Mouse (Mus musculus) A20 (cell line): ENCODE results near the gene Zfp992.
"Not testable (repeated sequence)": the region's sequence is repeated elsewhere in the genome, so short reads cannot be mapped to it uniquely, and the experiment has no call there.

Experiments used
- DNase-seq: peaks from one replicate; pipeline ENCODE4 v3.0.0-alpha.2; 2011; ENCODE audit warnings: low read depth, low spot score

Gene Zfp992

GRCm38 (mm10) chr4:146448950-146449349 is at the start of gene Zfp992:
TSS of gene Zfp992 (plus strand) at chr4:146449023.
- DNase-seq, result not testable (repeated sequence)

- not testable (repeated sequence) for DNase-seq
These were observed 19.4 kb upstream of the Zfp992 start for GRCm38 (mm10) chr4:146429467-146429866.

GRCm38 (mm10) chr4:146430876-146431275 is 17.9 kb upstream of the Zfp992 start:
- not testable (repeated sequence) for DNase-seq

GRCm38 (mm10) chr4:146435539-146435938 is 13.3 kb upstream of the Zfp992 start:
- not testable (repeated sequence) for DNase-seq

GRCm38 (mm10) chr4:146437256-146437655 is 11.6 kb upstream of the Zfp992 start:
- DNase-seq, result not testable (repeated sequence)

GRCm38 (mm10) chr4:146444345-146444744 is 4.5 kb upstream of the Zfp992 start:
- not testable (repeated sequence) for DNase-seq

- DNase-seq, result not testable (repeated sequence)
These were observed 3.7 kb upstream of the Zfp992 start for GRCm38 (mm10) chr4:146445121-146445520.

GRCm38 (mm10) chr4:146446135-146446534 is 2.7 kb upstream of the Zfp992 start:
- DNase-seq, result not testable (repeated sequence)

- DNase-seq, result not testable (repeated sequence)
These were observed 1.8 kb upstream of the Zfp992 start for GRCm38 (mm10) chr4:146447016-146447415.

GRCm38 (mm10) chr4:146449711-146450110 is 888 bp downstream of the Zfp992 start:
- not testable (repeated sequence) for DNase-seq

- not testable (repeated sequence) for DNase-seq
These were observed 3.8 kb downstream of the Zfp992 start for GRCm38 (mm10) chr4:146452576-146452975.

GRCm38 (mm10) chr4:146454170-146454569 is 5.3 kb downstream of the Zfp992 start:
- DNase-seq, result not testable (repeated sequence)

- no peak for DNase-seq
These were observed 6.1 kb downstream of the Zfp992 start for GRCm38 (mm10) chr4:146454896-146455295.

- no peak for DNase-seq
These were observed 6.5 kb downstream of the Zfp992 start for GRCm38 (mm10) chr4:146455321-146455721.

GRCm38 (mm10) chr4:146456061-146456726 is 7.4 kb downstream of the Zfp992 start:
- DNase-seq, result no peak

GRCm38 (mm10) chr4:146457126-146457525 is 8.3 kb downstream of the Zfp992 start:
- no peak for DNase-seq

- DNase-seq, result no peak
These were observed 8.9 kb downstream of the Zfp992 start for GRCm38 (mm10) chr4:146457720-146458119.

GRCm38 (mm10) chr4:146459822-146460221 is 11.0 kb downstream of the Zfp992 start:
- not testable (repeated sequence) for DNase-seq

GRCm38 (mm10) chr4:146460685-146461084 is 11.9 kb downstream of the Zfp992 start:
- DNase-seq, result not testable (repeated sequence)

- not testable (repeated sequence) for DNase-seq
These were observed 15.0 kb downstream of the Zfp992 start for GRCm38 (mm10) chr4:146463649-146464351.

GRCm38 (mm10) chr4:146469984-146470383 is 21.2 kb downstream of the Zfp992 start:
- DNase-seq, result not testable (repeated sequence)

- not testable (repeated sequence) for DNase-seq
These were observed 25.4 kb downstream of the Zfp992 start for GRCm38 (mm10) chr4:146474181-146474580.
